In the genomic region with DNA sequence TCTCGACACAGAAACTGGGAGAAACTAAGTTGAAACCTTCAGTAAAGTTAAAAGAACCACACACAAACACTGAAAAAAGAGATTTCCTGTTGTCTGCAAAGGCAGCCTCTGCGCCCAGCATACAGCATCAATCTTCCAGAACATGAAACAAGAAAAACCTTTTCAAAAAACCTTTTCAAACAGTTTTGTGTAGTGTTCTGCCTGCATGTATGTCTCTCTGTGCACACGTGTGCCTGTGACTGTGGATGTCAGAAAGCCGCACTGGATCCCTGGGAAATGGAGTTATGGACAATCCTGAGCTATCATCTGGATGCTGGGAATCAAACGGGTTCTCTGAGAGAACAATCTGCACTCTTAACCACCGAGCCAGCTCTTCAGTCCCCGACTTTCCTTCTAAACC, we compare ENCODE assay signal across 8 mouse cellular contexts. TPM values are rescaled to one million over a fixed set of nuclear protein-coding genes. Genes with fewer than 3 reads are reported as not detected.
DNase-seq lines count a peak whose midpoint lies in the region; ATAC-seq lines count a peak whose summit lies in the region.
"Had no signal": no experiment of that assay in that cellular context is flagged by ENCODE, and none has a peak within 500 bp of the region (broad histone marks: within the 10 kb centered on the region; RNA-seq: fewer than 3 reads in every experiment).

No protein-coding gene starts in this region.

- H3K9me3 ChIP-seq in megakaryocyte, embryonic 14.5 days, result no peaks in the 10 kb centered on the region
- no peaks in the 10 kb centered on the region for H3K9me3 ChIP-seq in forebrain, embryonic 13.5 days (replicated peaks)
- H3K9me3 ChIP-seq in liver, embryonic 12.5 days (replicated peaks), result no peaks in the 10 kb centered on the region

- H3K4me2 ChIP-seq in forebrain, embryonic 13.5 days, result peak overlapping the region; percentile 94
- H3K4me2 ChIP-seq in liver, embryonic 12.5 days, result peak overlapping the region; percentile 99

- peaks cover 32% of the 10 kb centered on the region for H3K36me3 ChIP-seq in megakaryocyte, embryonic 14.5 days (replicated peaks; ENCODE audit: low read length)
- H3K36me3 ChIP-seq in forebrain, embryonic 13.5 days (ENCODE audit: poor library complexity, severe bottlenecking), result peaks cover 6% of the 10 kb centered on the region; the same call in 1 of the 2 replicates
- H3K36me3 ChIP-seq in liver, embryonic 12.5 days, result peaks cover 23% of the 10 kb centered on the region; the same call in 1 of the 2 replicates

- peaks cover 85% of the 10 kb centered on the region for H3K4me1 ChIP-seq in megakaryocyte, embryonic 14.5 days
- H3K4me1 ChIP-seq in forebrain, embryonic 13.5 days, result peaks cover 50% of the 10 kb centered on the region
- peaks cover 83% of the 10 kb centered on the region for H3K4me1 ChIP-seq in liver, embryonic 12.5 days

- 70% methylated on average over 7 of the region's 7 CpGs for WGBS in forebrain, embryonic 13.5 days
- WGBS in liver, embryonic 12.5 days (ENCODE audit: insufficient replicate concordance), result 29% methylated on average over 7 of the region's 7 CpGs

- no peak overlapping the region for H3K27ac ChIP-seq in forebrain, embryonic 13.5 days
- peak overlapping the region; percentile 68; the same call in 1 of the 2 replicates for H3K27ac ChIP-seq in liver, embryonic 12.5 days

- H3K4me3 ChIP-seq in megakaryocyte, embryonic 14.5 days (replicated peaks), result peak overlapping the region; percentile 97
- H3K4me3 ChIP-seq in forebrain, embryonic 13.5 days, result peak overlapping the region; percentile 95
- H3K4me3 ChIP-seq in liver, embryonic 12.5 days, result peak overlapping the region; percentile 92

- no peak for ATAC-seq in megakaryocyte, adult 5-6 weeks (ENCODE audit: poor library complexity, severe bottlenecking)
- ATAC-seq in forebrain, embryonic 13.5 days, result no peak
- ATAC-seq in liver, embryonic 12.5 days, result no peak

- peak; percentile 44 for DNase-seq in thymus, postnatal 25 days
- DNase-seq in yolk sac, embryonic 10.5 days (ENCODE audit: low spot score), result no peak
- DNase-seq in spleen, postnatal 14 days (ENCODE audit: low spot score in 2 of 2), result no peak

- peak overlapping the region; percentile 38 for H3K9ac ChIP-seq in forebrain, embryonic 13.5 days
- H3K9ac ChIP-seq in liver, embryonic 12.5 days, result peak overlapping the region; percentile 94; the same call in 1 of the 2 replicates

- no peaks in the 10 kb centered on the region for H3K27me3 ChIP-seq in megakaryocyte, embryonic 14.5 days (replicated peaks)
- no peaks in the 10 kb centered on the region for H3K27me3 ChIP-seq in forebrain, embryonic 13.5 days
- no peaks in the 10 kb centered on the region for H3K27me3 ChIP-seq in liver, embryonic 12.5 days (replicated peaks)

RNA-seq across cellular contexts. Expression of gene Mlec, which starts 1.6 kb away (rescaled TPM):
- 69.9 and 84.4 TPM in 2 replicates for polyA plus RNA-seq in megakaryocyte, embryonic 14.5 days (2012; ENCODE audit: insufficient read depth, low replicate concordance)
- 76.4 and 97.7 TPM in 2 replicates for total RNA-seq in megakaryocyte, adult 5-6 weeks (2015)
- total RNA-seq in megakaryocyte, adult 5-6 weeks (2017), result 117 and 118 TPM in 2 replicates
- polyA plus RNA-seq in forebrain, embryonic 13.5 days (2015; fragmentation: Nextera tagmentation; extraction: Ambion mirVana), result 23.5 and 25.9 TPM in 2 replicates
- polyA plus RNA-seq in liver, embryonic 12.5 days (2016; fragmentation: Nextera tagmentation; extraction: Ambion mirVana), result 46.8 and 49.2 TPM in 2 replicates

RNA-seq across cellular contexts. Expression of gene Unc119b, which starts 21.6 kb away (rescaled TPM):
- polyA plus RNA-seq in megakaryocyte, embryonic 14.5 days (2012; ENCODE audit: insufficient read depth, low replicate concordance), result 13.4 and 25.4 TPM in 2 replicates
- total RNA-seq in megakaryocyte, adult 5-6 weeks (2015), result 12.5 and 14.0 TPM in 2 replicates
- 13.3 and 19.9 TPM in 2 replicates for total RNA-seq in megakaryocyte, adult 5-6 weeks (2017)
- polyA plus RNA-seq in forebrain, embryonic 13.5 days (2015; fragmentation: Nextera tagmentation; extraction: Ambion mirVana), result 44.8 and 49.9 TPM in 2 replicates
- 16.1 and 17.6 TPM in 2 replicates for polyA plus RNA-seq in liver, embryonic 12.5 days (2016; fragmentation: Nextera tagmentation; extraction: Ambion mirVana)

RNA-seq across cellular contexts. Expression of gene Acads, which starts 37.3 kb away (rescaled TPM):
- 34.8 and 43.5 TPM in 2 replicates for polyA plus RNA-seq in megakaryocyte, embryonic 14.5 days (2012; ENCODE audit: insufficient read depth, low replicate concordance)
- 13.5 and 15.2 TPM in 2 replicates for total RNA-seq in megakaryocyte, adult 5-6 weeks (2015)
- 13.0 and 17.4 TPM in 2 replicates for total RNA-seq in megakaryocyte, adult 5-6 weeks (2017)
- polyA plus RNA-seq in forebrain, embryonic 13.5 days (2015; fragmentation: Nextera tagmentation; extraction: Ambion mirVana), result 27.7 and 28.6 TPM in 2 replicates
- 43.9 and 51.1 TPM in 2 replicates for polyA plus RNA-seq in liver, embryonic 12.5 days (2016; fragmentation: Nextera tagmentation; extraction: Ambion mirVana)

RNA-seq across cellular contexts. Expression of gene Cabp1, which starts 37.8 kb away (rescaled TPM):
- polyA plus RNA-seq in megakaryocyte, embryonic 14.5 days (2012; ENCODE audit: insufficient read depth, low replicate concordance), result 1.7 TPM in 1 of 2 replicates, not detected in the other
- total RNA-seq in megakaryocyte, adult 5-6 weeks (2015), result not detected in 2 replicates
- not detected in 2 replicates for total RNA-seq in megakaryocyte, adult 5-6 weeks (2017)
- 5.7 and 12.6 TPM in 2 replicates for polyA plus RNA-seq in forebrain, embryonic 13.5 days (2015; fragmentation: Nextera tagmentation; extraction: Ambion mirVana)
- 0.20 and 0.36 TPM in 2 replicates for polyA plus RNA-seq in liver, embryonic 12.5 days (2016; fragmentation: Nextera tagmentation; extraction: Ambion mirVana)

RNA-seq across cellular contexts. Expression of gene Gm10401, which starts 58.3 kb away (rescaled TPM):
- not detected in 2 replicates for polyA plus RNA-seq in megakaryocyte, embryonic 14.5 days (2012; ENCODE audit: insufficient read depth, low replicate concordance)
- not detected in 2 replicates for total RNA-seq in megakaryocyte, adult 5-6 weeks (2015)
- not detected in 2 replicates for total RNA-seq in megakaryocyte, adult 5-6 weeks (2017)
- 38.4 and 40.9 TPM in 2 replicates for polyA plus RNA-seq in forebrain, embryonic 13.5 days (2015; fragmentation: Nextera tagmentation; extraction: Ambion mirVana)
- polyA plus RNA-seq in liver, embryonic 12.5 days (2016; fragmentation: Nextera tagmentation; extraction: Ambion mirVana), result 12.2 and 15.1 TPM in 2 replicates
- polyA plus RNA-seq: cortical plate, adult 2 months had no signal
